In genomic region chr9:72665517-72665916, GRCm38 (mm10) we compare ENCODE assay signal across 9 mouse cellular contexts. TPM values are rescaled to one million over a fixed set of nuclear protein-coding genes. Genes with fewer than 3 reads are reported as not detected.
DNase-seq lines count a peak whose midpoint lies in the region; ATAC-seq and TF ChIP-seq lines count a peak whose summit lies in the region.
"Had no signal": no experiment of that assay in that cellular context is flagged by ENCODE, and none has a peak within 500 bp of the region (broad histone marks: within the 10 kb centered on the region; RNA-seq: fewer than 3 reads in every experiment).

No protein-coding gene starts in this region.

- ATAC-seq in lung, postnatal 0 days: no peak
- ATAC-seq in forebrain, embryonic 15.5 days (replicated peaks): no peak
- ATAC-seq in liver, embryonic 14.5 days (ENCODE audit: insufficient read depth): no peak

- H3K4me3 ChIP-seq in lung, postnatal 0 days (ENCODE audit: low read depth, low read length): no peak overlapping the region
- H3K4me3 ChIP-seq in forebrain, embryonic 15.5 days: peak overlapping the region; percentile 99
- no peak overlapping the region for H3K4me3 ChIP-seq in liver, embryonic 14.5 days (ENCODE audit: insufficient read depth in 1 of 2, low read depth in 2 of 2, low read length in 2 of 2)

- H3K27me3 ChIP-seq in lung, postnatal 0 days (replicated peaks; ENCODE audit: insufficient read depth, low read length): no peaks in the 10 kb centered on the region
- H3K27me3 ChIP-seq in forebrain, embryonic 15.5 days: no peaks in the 10 kb centered on the region
- H3K27me3 ChIP-seq in liver, embryonic 14.5 days (ENCODE audit: control insufficient read depth, insufficient read depth, low read length): no peaks in the 10 kb centered on the region

- peak overlapping the region; percentile 51; the same call in 1 of the 2 replicates for H3K27ac ChIP-seq in lung, postnatal 0 days (ENCODE audit: low read length)
- peak overlapping the region; percentile 99 for H3K27ac ChIP-seq in forebrain, embryonic 15.5 days (replicated peaks)
- H3K27ac ChIP-seq in liver, embryonic 14.5 days: no peak overlapping the region

- peak overlapping the region; percentile 63; the same call in 1 of the 2 replicates for H3K4me2 ChIP-seq in lung, postnatal 0 days (replicated peaks; ENCODE audit: low read depth, low read length)
- peak overlapping the region; percentile 66 for H3K4me2 ChIP-seq in forebrain, embryonic 15.5 days (replicated peaks)
- peak overlapping the region; percentile 94 for H3K4me2 ChIP-seq in liver, embryonic 14.5 days (ENCODE audit: low read depth)

- peaks cover 9% of the 10 kb centered on the region; the same call in 1 of the 2 replicates for H3K4me1 ChIP-seq in lung, postnatal 0 days (ENCODE audit: insufficient read depth, low read depth, low read length)
- peaks cover 60% of the 10 kb centered on the region for H3K4me1 ChIP-seq in forebrain, embryonic 15.5 days
- peaks cover 25 to 26% of the 10 kb centered on the region in 2 experiments for H3K4me1 ChIP-seq in liver, embryonic 14.5 days (replicated peaks; ENCODE audit: control insufficient read depth in 2 of 2, insufficient read depth in 2 of 2, low read length in 1 of 2)

- peaks cover 11% of the 10 kb centered on the region; the same call in 1 of the 2 replicates for H3K36me3 ChIP-seq in lung, postnatal 0 days (ENCODE audit: insufficient read depth, low read length)
- H3K36me3 ChIP-seq in forebrain, embryonic 15.5 days: peaks cover 25% of the 10 kb centered on the region
- peaks cover 40% of the 10 kb centered on the region for H3K36me3 ChIP-seq in liver, embryonic 14.5 days (replicated peaks; ENCODE audit: control insufficient read depth, insufficient read depth, low read depth)

- H3K9me3 ChIP-seq in lung, postnatal 0 days (ENCODE audit: low read length): no peaks in the 10 kb centered on the region
- H3K9me3 ChIP-seq in forebrain, embryonic 15.5 days: no peaks in the 10 kb centered on the region
- no peaks in the 10 kb centered on the region for H3K9me3 ChIP-seq in liver, embryonic 14.5 days (ENCODE audit: control insufficient read depth, low read length)

- DNase-seq in lung, postnatal 0 days (ENCODE audit: low spot score): peak; percentile 48
- no peak for DNase-seq in lung, postnatal 4 days
- no peak for DNase-seq in liver, embryonic 14.5 days (ENCODE audit: low read depth in 3 of 3, low spot score in 3 of 3)
- DNase-seq in yolk sac, embryonic 10.5 days (ENCODE audit: low spot score): peak; percentile 70
- DNase-seq in right cerebral cortex, adult 18-20 months: no peak
- no peak for DNase-seq in gastrocnemius, postnatal 36 days
- no peak for DNase-seq in adrenal gland, postnatal 4 days (ENCODE audit: low spot score in 2 of 2)
- DNase-seq: kidney, postnatal 14 days had no signal

- no peak overlapping the region for H3K9ac ChIP-seq in lung, postnatal 0 days (replicated peaks; ENCODE audit: low read depth)
- H3K9ac ChIP-seq in forebrain, embryonic 15.5 days (replicated peaks): 0 out of 2 replicates have a peak overlapping the region, but pooled peaks have one; percentile 24
- peak overlapping the region; percentile 12; the same call in 1 of the 2 replicates for H3K9ac ChIP-seq in liver, embryonic 14.5 days (replicated peaks)

- TF ChIP-seq EP300 in lung, postnatal 0 days (IDR thresholded peaks at IDR 0.05): no peak
- TF ChIP-seq EP300 in liver, embryonic 14.5 days (IDR thresholded peaks at IDR 0.05; ENCODE audit: low read depth): no peak

- WGBS in lung, postnatal 0 days: 35% methylated on average over 7 of the region's 7 CpGs
- 45% methylated on average over 7 of the region's 7 CpGs for WGBS in forebrain, embryonic 15.5 days
- WGBS in liver, embryonic 14.5 days (ENCODE audit: insufficient replicate concordance): 75% methylated on average over 7 of the region's 7 CpGs

- TF ChIP-seq CTCF in lung, postnatal 0 days (IDR thresholded peaks at IDR 0.05): no peak
- no peak for TF ChIP-seq CTCF in liver, embryonic 14.5 days (IDR thresholded peaks at IDR 0.05; ENCODE audit: low read depth)

- intact Hi-C loops in gastrocnemius, postnatal 36 days (cut with DNase I): loop anchor here (10.0 kb wide), 1 partner anchor 211 kb away; no protein-coding TSS in a partner anchor

RNA-seq across cellular contexts. Expression of gene Nedd4, which starts 3.4 kb away (rescaled TPM):
- polyA plus RNA-seq in lung, postnatal 0 days (2015; fragmentation: Nextera tagmentation; extraction: Ambion mirVana): 264 and 334 TPM in 2 replicates
- 433 and 447 TPM in 2 replicates for polyA plus RNA-seq in forebrain, embryonic 15.5 days (2015; fragmentation: Nextera tagmentation; extraction: Ambion mirVana)
- polyA plus RNA-seq in liver, embryonic 14.5 days (2012; rRNA removed): 63.8 and 87.8 TPM in 2 replicates
- polyA plus RNA-seq in liver, embryonic 14.5 days (2014; fragmentation: Nextera tagmentation; extraction: Ambion mirVana): 86.9 and 98.6 TPM in 2 replicates
- total RNA-seq in gastrocnemius, postnatal 36 days (2021): 100 to 1,000 TPM; 250 to 283 TPM
- total RNA-seq in adrenal gland, postnatal 4 days (2021): 100 to 1,000 TPM; 708 to 756 TPM

Comparison
In these comparisons a context has a peak if more than half of its experiments do, and no peak if none do; other contexts are left out.
1. DNase-seq: peak in lung, postnatal 0 days (single experiment) and yolk sac, embryonic 10.5 days (single experiment); none in lung, postnatal 4 days (0 of 2), liver, embryonic 14.5 days (0 of 3), right cerebral cortex, adult 18-20 months (single experiment), gastrocnemius, postnatal 36 days (0 of 2) and adrenal gland, postnatal 4 days (0 of 2).
2. Peak in every context shown above with its lines, with median percentiles within 50 percentile points of each other: H3K4me2 ChIP-seq.